Mouse (Mus musculus) heart, postnatal 0 days (tissue): ENCODE results near the gene Spag7. TPM values are rescaled to one million over a fixed set of nuclear protein-coding genes. Genes with fewer than 3 reads are reported as not detected.

Source experiments
- ATAC-seq: fragments of 200-750 bp; cut with Nextera tagmentation; 2 replicates; pipeline ENCODE4 v1.8.0; 2017; ENCODE audit warnings: low read depth, moderate number of reproducible peaks, moderate library complexity; ENCODE audit not compliant: insufficient read depth
- DNase-seq: peaks from one replicate; pipeline ENCODE4 v3.0.0-alpha.2; 2016; ENCODE audit warnings: low spot score
- H3K27ac ChIP-seq: fragments of 300-500 bp; sonication (generic); 2 replicates; pipeline ENCODE4 v1.5.1; 2014; ENCODE audit warnings: low read depth, mild to moderate bottlenecking
- H3K27me3 ChIP-seq: fragments of 300-500 bp; sonication (generic); 2 replicates; pipeline ENCODE4 v1.6.1; 2014; ENCODE audit warnings: low read length, mixed read lengths; ENCODE audit not compliant: control insufficient read depth, insufficient read depth
- H3K36me3 ChIP-seq: fragments of 300-500 bp; sonication (generic); replicated peaks from 2 replicates; pipeline ENCODE4 v1.6.1; 2014; ENCODE audit warnings: low read length, mixed read lengths; ENCODE audit not compliant: control insufficient read depth, insufficient read depth
- H3K4me1 ChIP-seq: fragments of 300-500 bp; sonication (generic); 2 replicates; pipeline ENCODE4 v1.6.1; 2014; ENCODE audit warnings: antibody characterized with exemption; ENCODE audit not compliant: control insufficient read depth, insufficient read depth
- H3K4me2 ChIP-seq: fragments of 300-500 bp; sonication (generic); 2 replicates; pipeline ENCODE4 v1.6.1; 2014; ENCODE audit warnings: low read depth, mild to moderate bottlenecking, low read length, moderate library complexity
- H3K4me3 ChIP-seq: fragments of 300-500 bp; sonication (generic); 2 replicates; pipeline ENCODE4 v1.5.1; 2014; ENCODE audit warnings: low read depth, low read length
- H3K9ac ChIP-seq: fragments of 300-500 bp; sonication (generic); replicated peaks from 2 replicates; pipeline ENCODE4 v1.6.1; 2014; ENCODE audit warnings: low read depth, low read length, mixed read lengths
- H3K9me3 ChIP-seq: fragments of 300-500 bp; sonication (generic); replicated peaks from 2 replicates; pipeline ENCODE4 v1.6.1; 2016; ENCODE audit warnings: low read length; ENCODE audit not compliant: control insufficient read depth
- CTCF ChIP-seq: IDR thresholded peaks from 2 replicates; pipeline ENCODE4 v1.5.1; 2016; ENCODE audit warnings: antibody characterized with exemption, control low read depth, low read depth
- EP300 ChIP-seq: IDR thresholded peaks from 2 replicates; pipeline ENCODE4 v1.6.1; 2016; ENCODE audit warnings: antibody characterized with exemption, low read depth
- WGBS: fragments of 180-500 bp; shearing (Covaris S2); extraction: QIAGEN DNeasy Blood & Tissue Kit; methylation state at CpG from one replicate; pipeline ENCODE4 v1.1.7; 2014; 5-methylcytosine and 5-hydroxymethylcytosine counted together
- polyA plus RNA-seq: library from polyadenylated mRNA; unstranded; fragments of >200 nt; fragmentation: Nextera tagmentation; extraction: Ambion mirVana; gene quantifications from 2 replicates; pipeline ENCODE4 v1.2.1, GENCODE M21; 2015
- total RNA-seq: library from RNA; depleted of rRNA; stranded (reverse); fragments of >200 nt; gene quantifications from 2 replicates; pipeline ENCODE4 v1.2.3, GENCODE M21; 2014; ENCODE audit warnings: low replicate concordance

The Spag7 gene
- total and polyA plus RNA-seq, 2 experiments from 2014 or later: 42.0 to 175 TPM

- TF ChIP-seq CTCF (no peak), EP300 (no peak)
- DNase-seq: peak; percentile 16
- H3K27ac ChIP-seq: peak overlapping the region; percentile 97
- no peaks in the 10 kb centered on the region for H3K27me3 ChIP-seq
- H3K9ac ChIP-seq: peak overlapping the region; percentile 86
- peak overlapping the region; percentile 95 for H3K4me2 ChIP-seq
- WGBS: 3% methylated on average over 28 of the region's 28 CpGs
- H3K9me3 ChIP-seq: no peaks in the 10 kb centered on the region
- H3K4me3 ChIP-seq: peak overlapping the region; percentile 80
- peaks cover 11% of the 10 kb centered on the region for H3K4me1 ChIP-seq
- ATAC-seq: no peak
- peaks cover 61% of the 10 kb centered on the region for H3K36me3 ChIP-seq
These were observed 21.3 kb downstream of the Spag7 start for GRCm38 (mm10) chr11:70647716-70648420.

DNA sequence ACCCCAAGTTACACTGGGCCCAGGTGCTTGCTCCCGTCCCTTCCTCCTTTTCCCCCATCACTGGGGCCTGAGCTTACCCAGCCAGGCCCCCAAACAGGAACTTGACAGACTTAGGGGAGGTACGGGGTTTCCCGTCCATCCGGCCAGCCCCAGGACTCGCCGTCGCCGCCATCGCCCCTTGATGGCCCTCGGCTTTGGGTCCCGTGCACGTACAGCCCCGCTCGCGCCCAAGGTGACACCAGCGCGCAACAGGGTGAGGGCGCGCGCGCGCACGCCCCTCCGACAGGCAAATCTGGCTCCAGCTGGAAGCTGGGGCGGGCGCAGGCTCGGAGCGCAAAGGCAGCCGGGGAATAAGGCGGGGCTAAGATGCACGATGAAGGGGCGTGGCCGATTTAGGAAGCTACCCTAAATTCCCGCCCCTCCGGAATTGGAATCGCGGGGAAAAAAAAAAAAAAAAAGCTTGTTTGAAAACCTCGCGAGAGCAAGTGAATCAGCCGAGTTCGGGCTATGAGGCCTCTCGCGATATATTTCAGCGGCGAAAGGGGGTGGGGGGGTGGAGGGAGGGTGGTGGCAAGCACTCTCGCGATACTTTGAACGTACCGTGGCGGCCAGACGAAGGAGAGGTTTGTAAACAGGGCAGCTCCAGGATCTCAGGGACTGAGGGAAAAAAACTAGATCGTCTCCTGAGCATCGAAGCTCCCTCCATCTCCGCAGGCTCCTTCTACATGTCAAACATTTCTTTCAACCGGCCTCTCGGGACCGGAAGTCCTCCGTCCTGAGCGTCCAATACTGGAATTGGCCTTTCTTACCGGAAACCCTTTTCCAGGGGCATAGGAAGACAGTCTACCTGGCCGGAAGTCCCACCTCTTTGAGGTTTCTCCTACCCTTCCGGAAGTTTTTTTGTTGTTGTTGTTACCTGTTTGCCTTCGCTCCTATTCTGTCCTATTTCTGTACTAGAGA is 22.2 kb downstream of the Spag7 start, which contains the start of the genes Rnf167 and Slc25a11:
Gene Rnf167 (plus strand): TSS at position 545 of the 960 bp plus-strand sequence.
Gene Slc25a11 (minus strand): TSS at position 789 of the 960 bp plus-strand sequence.
- DNase-seq: peak; percentile 99
- peaks cover 8% of the 10 kb centered on the region; the same call in 1 of the 2 replicates for H3K4me1 ChIP-seq
- peaks cover 52% of the 10 kb centered on the region for H3K36me3 ChIP-seq
- peak within 1 kb of the TSS; percentile 97 for H3K27ac ChIP-seq
- peak within 1 kb of the TSS; percentile 86 for H3K9ac ChIP-seq
- H3K4me2 ChIP-seq: peak within 1 kb of the TSS; percentile 95
- peak; percentile 87 for TF ChIP-seq EP300
- TF ChIP-seq CTCF: 0 out of 2 replicates have a peak, but pooled peaks have one; percentile 26
- peak within 1 kb of the TSS; percentile 80 for H3K4me3 ChIP-seq
- ATAC-seq: peak; percentile 93
- no peaks in the 10 kb centered on the region for H3K9me3 ChIP-seq
- WGBS: under 1% methylated on average over 63 of the region's 63 CpGs
- no peaks in the 10 kb centered on the region for H3K27me3 ChIP-seq

GRCm38 (mm10) chr11:70646259-70646555 is 23.0 kb downstream of the Spag7 start:
- TF ChIP-seq CTCF: no peak
- TF ChIP-seq EP300: no peak
- 12% methylated on average over 3 of the region's 3 CpGs for WGBS
- no peak for ATAC-seq
- Histone ChIP-seq H3K36me3 (peaks cover 45% of the 10 kb centered on the region), H3K27me3 (no peaks in the 10 kb centered on the region), H3K9ac (peak overlapping the region; percentile 77), H3K27ac (peak overlapping the region; percentile 87), H3K9me3 (no peaks in the 10 kb centered on the region), H3K4me1 (peaks cover 8% of the 10 kb centered on the region; the same call in 1 of the 2 replicates), H3K4me2 (peak overlapping the region; percentile 78), H3K4me3 (peak overlapping the region; percentile 80)
- peak; percentile 15 for DNase-seq

DNA sequence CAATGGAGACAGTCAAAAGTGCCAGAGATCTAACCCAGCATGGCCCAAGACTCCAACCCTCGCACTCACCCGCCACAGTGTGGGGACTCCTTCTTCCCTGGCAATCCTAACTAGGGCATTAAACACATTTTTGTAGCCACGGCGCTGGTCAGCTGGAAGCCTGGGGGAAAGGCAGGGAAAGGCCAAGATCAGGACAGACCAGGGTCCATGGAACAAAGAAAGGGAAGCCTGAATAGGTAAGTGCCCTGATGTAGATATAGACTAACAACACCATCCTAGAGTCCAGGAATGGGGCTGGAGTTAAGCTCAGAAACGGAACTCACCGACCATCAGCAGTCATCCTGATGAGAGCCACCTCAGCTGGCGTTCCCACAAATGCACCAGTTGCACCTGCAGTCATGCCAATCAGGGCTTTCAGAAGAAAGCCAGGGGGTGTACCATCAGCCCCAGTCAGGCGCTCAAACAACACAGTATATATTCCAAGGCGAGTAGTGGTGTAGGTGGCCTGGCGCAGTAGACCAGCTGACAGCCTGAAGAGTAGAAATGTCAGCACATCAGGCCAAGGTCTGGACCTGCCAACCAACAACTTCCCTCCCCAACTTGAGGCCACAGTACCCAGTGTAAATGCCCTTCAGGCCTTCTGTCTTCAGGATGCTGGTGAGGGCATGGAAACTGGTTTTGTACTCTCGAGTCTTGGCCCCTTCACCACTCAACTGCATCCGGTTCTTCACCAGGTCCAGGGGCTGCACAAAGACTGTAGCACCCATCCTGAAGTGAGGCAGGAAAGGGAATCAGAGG is 23.6 kb downstream of the Spag7 start:
- TF ChIP-seq CTCF (no peak), EP300 (no peak)
- Histone ChIP-seq H3K27ac (peak overlapping the region; percentile 87), H3K27me3 (no peaks in the 10 kb centered on the region), H3K4me3 (peak overlapping the region; percentile 80), H3K4me1 (peaks cover 8% of the 10 kb centered on the region; the same call in 1 of the 2 replicates), H3K36me3 (peaks cover 39% of the 10 kb centered on the region), H3K9me3 (no peaks in the 10 kb centered on the region), H3K9ac (peak overlapping the region; percentile 77), H3K4me2 (peak overlapping the region; percentile 78)
- WGBS: 61% methylated on average over 12 of the region's 12 CpGs
- no peak; the same call in 1 of the 2 replicates for ATAC-seq
- peak; percentile 42 for DNase-seq
